Mouse (Mus musculus) neural tube, embryonic 13.5 days (tissue): ENCODE results near the gene Izumo1r. TPM values are rescaled to one million over a fixed set of nuclear protein-coding genes. Genes with fewer than 3 reads are reported as not detected.

Source experiments
- ATAC-seq: fragments of 200-750 bp; cut with Nextera tagmentation; 2 replicates; pipeline ENCODE4 v1.8.0; 2017; ENCODE audit warnings: low read depth, mild to moderate bottlenecking, moderate TSS enrichment, moderate library complexity
- H3K27ac ChIP-seq: fragments of 300-500 bp; sonication (generic); replicated peaks from 2 replicates; pipeline ENCODE4 v1.5.1; 2015; ENCODE audit warnings: moderate library complexity, mild to moderate bottlenecking, inconsistent platforms
- H3K27me3 ChIP-seq: fragments of 300-500 bp; sonication (generic); 2 replicates; pipeline ENCODE4 v1.6.1; 2015; ENCODE audit warnings: mild to moderate bottlenecking, inconsistent platforms
- H3K36me3 ChIP-seq: fragments of 300-500 bp; sonication (generic); 2 replicates; pipeline ENCODE4 v1.6.1; 2015; ENCODE audit warnings: mild to moderate bottlenecking, inconsistent platforms
- H3K4me1 ChIP-seq: fragments of 300-500 bp; sonication (generic); replicated peaks from 2 replicates; pipeline ENCODE4 v1.6.1; 2015; ENCODE audit warnings: inconsistent platforms
- H3K4me2 ChIP-seq: fragments of 300-500 bp; sonication (generic); 2 replicates; pipeline ENCODE4 v1.6.1; 2015; ENCODE audit warnings: inconsistent platforms, mild to moderate bottlenecking, moderate library complexity
- H3K4me3 ChIP-seq: fragments of 300-500 bp; sonication (generic); 2 replicates; pipeline ENCODE4 v1.5.1; 2015; ENCODE audit warnings: mild to moderate bottlenecking, inconsistent platforms
- H3K9ac ChIP-seq: fragments of 300-500 bp; sonication (generic); 2 replicates; pipeline ENCODE4 v1.6.1; 2015; ENCODE audit warnings: moderate library complexity, mild to moderate bottlenecking, inconsistent platforms
- H3K9me3 ChIP-seq: fragments of 300-500 bp; sonication (generic); 2 replicates; pipeline ENCODE4 v1.6.1; 2016; ENCODE audit warnings: inconsistent platforms
- WGBS: fragments of 180-500 bp; shearing (Covaris S2); methylation state at CpG from one replicate; pipeline ENCODE4 v1.1.7; 2015; 5-methylcytosine and 5-hydroxymethylcytosine counted together
- polyA plus RNA-seq: library from polyadenylated mRNA; unstranded; fragments of >200 nt; fragmentation: Nextera tagmentation; extraction: Ambion mirVana; gene quantifications from 2 replicates; pipeline ENCODE4 v1.2.1, GENCODE M21; 2015

Gene Izumo1r
- polyA plus RNA-seq, 1 experiment from 2014 or later: not detected

DNA sequence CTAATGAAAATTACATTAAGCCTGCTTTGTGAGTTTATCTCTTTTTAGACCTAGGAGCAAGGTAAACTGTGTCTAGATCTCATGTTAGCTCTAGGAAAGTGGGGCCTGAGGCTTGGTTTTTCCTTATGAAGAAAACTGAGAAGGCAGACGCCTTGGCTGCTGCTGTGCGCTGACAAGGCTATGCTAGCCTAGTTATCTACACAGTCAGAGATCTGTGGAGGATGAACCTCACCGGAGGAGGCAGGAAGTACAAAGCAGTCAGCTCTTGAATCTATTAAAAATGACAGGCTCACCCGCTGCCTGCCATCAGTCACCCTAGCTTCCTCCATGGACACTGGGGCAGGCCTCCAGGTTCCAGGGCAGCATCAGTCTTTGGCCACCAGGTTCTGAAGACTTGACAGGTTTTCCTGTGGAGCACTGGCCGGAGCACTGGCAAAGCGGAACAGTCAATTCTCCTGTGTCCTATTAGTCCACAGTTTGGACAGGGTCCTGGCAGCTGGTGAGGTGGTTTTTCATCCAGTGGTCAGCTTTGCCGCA lies 45.5 kb downstream of the Izumo1r start:
- Histone ChIP-seq H3K4me1 (peaks cover 10% of the 10 kb centered on the region), H3K27ac (no peak overlapping the region), H3K4me2 (no peak overlapping the region), H3K27me3 (peaks cover 53% of the 10 kb centered on the region), H3K4me3 (no peak overlapping the region), H3K9ac (no peak overlapping the region), H3K36me3 (no peaks in the 10 kb centered on the region), H3K9me3 (no peaks in the 10 kb centered on the region)
- WGBS: 82% methylated on average over 7 of the region's 7 CpGs
- no peak for ATAC-seq

GRCm38 (mm10) chr9:14856922-14857654 lies 46.7 kb downstream of the Izumo1r start:
- no peaks in the 10 kb centered on the region for H3K36me3 ChIP-seq
- no peak overlapping the region for H3K9ac ChIP-seq
- no peak for ATAC-seq
- H3K27ac ChIP-seq: no peak overlapping the region
- H3K4me2 ChIP-seq: no peak overlapping the region
- H3K4me1 ChIP-seq: peaks cover 10% of the 10 kb centered on the region
- WGBS: 48% methylated on average over 4 of the region's 4 CpGs
- peaks cover 45% of the 10 kb centered on the region for H3K27me3 ChIP-seq
- H3K9me3 ChIP-seq: peaks cover under 1% of the 10 kb centered on the region; the same call in 1 of the 2 replicates
- H3K4me3 ChIP-seq: no peak overlapping the region

- H3K27me3 ChIP-seq: peaks cover 20% of the 10 kb centered on the region
- H3K9ac ChIP-seq: no peak overlapping the region
- no peak overlapping the region for H3K27ac ChIP-seq
- 51% methylated on average over 4 of the region's 4 CpGs for WGBS
- peaks cover 9% of the 10 kb centered on the region; the same call in 1 of the 2 replicates for H3K9me3 ChIP-seq
- no peak overlapping the region for H3K4me2 ChIP-seq
- no peak overlapping the region for H3K4me3 ChIP-seq
- H3K36me3 ChIP-seq: no peaks in the 10 kb centered on the region
- H3K4me1 ChIP-seq: peaks cover 1% of the 10 kb centered on the region; the same call in 1 of the 2 replicates
- ATAC-seq: no peak
These were observed 49.2 kb downstream of the Izumo1r start for GRCm38 (mm10) chr9:14854585-14854984.

DNA sequence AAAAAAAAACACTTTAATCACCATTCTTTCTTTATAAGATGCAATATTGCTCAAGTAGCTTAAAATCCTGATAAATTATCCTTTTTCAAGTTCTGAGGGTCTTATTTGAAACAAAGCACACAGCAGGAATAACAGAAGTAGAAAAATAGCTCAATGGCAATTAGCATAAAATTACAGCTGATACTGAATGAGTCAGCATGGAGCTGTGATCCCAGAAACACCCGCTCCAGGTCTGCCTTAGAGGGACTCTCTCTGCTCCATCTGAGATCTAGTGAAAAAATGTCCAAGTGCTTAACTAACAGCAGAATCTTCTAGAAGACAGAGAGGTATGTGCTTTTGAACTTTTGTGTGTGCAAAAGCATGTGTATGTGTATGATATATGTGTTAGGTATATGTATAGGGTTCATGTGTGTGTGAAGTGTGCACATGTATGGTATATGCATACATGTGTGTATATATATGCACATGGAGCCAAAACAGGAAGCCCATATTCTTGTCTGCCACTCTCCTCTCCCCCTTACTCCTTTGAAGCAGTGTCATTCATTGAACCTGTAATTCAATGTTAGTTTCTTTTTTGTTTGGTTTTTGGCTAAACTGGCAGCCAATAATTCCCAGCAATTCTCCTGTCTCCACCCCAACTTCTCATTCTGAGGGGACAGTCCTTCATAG lies 55.3 kb downstream of the Izumo1r start:
- 78% methylated on average over 1 of the region's 1 CpGs for WGBS
- ATAC-seq: no peak
- Histone ChIP-seq H3K27me3 (no peaks in the 10 kb centered on the region), H3K9ac (no peak overlapping the region), H3K9me3 (peaks cover 9% of the 10 kb centered on the region; the same call in 1 of the 2 replicates), H3K27ac (no peak overlapping the region), H3K4me3 (no peak overlapping the region), H3K4me2 (no peak overlapping the region), H3K4me1 (no peaks in the 10 kb centered on the region), H3K36me3 (no peaks in the 10 kb centered on the region)

DNA sequence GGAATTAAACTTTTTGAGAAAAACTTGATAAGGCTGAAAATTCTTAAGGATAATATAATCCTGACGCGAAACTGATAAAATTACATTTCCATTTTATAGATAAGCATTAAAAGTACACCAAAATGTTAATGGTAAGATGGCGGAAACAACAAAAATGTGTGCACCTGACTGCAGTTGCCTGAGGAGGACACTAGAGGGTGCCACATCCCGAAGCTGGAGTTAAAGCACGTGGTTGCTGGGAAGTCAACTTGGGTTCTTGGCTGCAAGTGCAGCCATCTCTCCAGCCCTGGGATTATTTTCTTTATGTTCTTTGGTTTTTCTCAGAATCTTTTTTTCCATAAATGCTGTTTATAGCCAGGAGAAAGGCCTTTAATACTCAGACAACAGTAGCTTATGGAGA lies 57.3 kb downstream of the Izumo1r start:
- H3K27me3 ChIP-seq: no peaks in the 10 kb centered on the region
- H3K27ac ChIP-seq: no peak overlapping the region
- no peak overlapping the region for H3K4me3 ChIP-seq
- no peak overlapping the region for H3K9ac ChIP-seq
- no peak for ATAC-seq
- 51% methylated on average over 5 of the region's 5 CpGs for WGBS
- H3K9me3 ChIP-seq: 0 out of 2 replicates have a peak, but pooled peaks cover 2% of the 10 kb centered on the region
- no peaks in the 10 kb centered on the region for H3K36me3 ChIP-seq
- H3K4me1 ChIP-seq: peaks cover 4% of the 10 kb centered on the region; the same call in 1 of the 2 replicates
- H3K4me2 ChIP-seq: no peak overlapping the region

- peaks cover 12% of the 10 kb centered on the region for H3K4me1 ChIP-seq
- H3K9ac ChIP-seq: no peak overlapping the region
- no peaks in the 10 kb centered on the region for H3K36me3 ChIP-seq
- ATAC-seq: no peak
- H3K27me3 ChIP-seq: no peaks in the 10 kb centered on the region
- H3K9me3 ChIP-seq: no peaks in the 10 kb centered on the region
- WGBS: 99% methylated on average over 3 of the region's 3 CpGs
- no peak overlapping the region for H3K4me3 ChIP-seq
- H3K27ac ChIP-seq: no peak overlapping the region
- no peak overlapping the region for H3K4me2 ChIP-seq
These were observed 59.8 kb downstream of the Izumo1r start for GRCm38 (mm10) chr9:14843901-14844300.

- 94% methylated on average over 6 of the region's 6 CpGs for WGBS
- Histone ChIP-seq H3K27me3 (no peaks in the 10 kb centered on the region), H3K9ac (no peak overlapping the region), H3K4me1 (peaks cover 12% of the 10 kb centered on the region), H3K36me3 (no peaks in the 10 kb centered on the region), H3K4me3 (no peak overlapping the region), H3K27ac (no peak overlapping the region), H3K9me3 (no peaks in the 10 kb centered on the region), H3K4me2 (no peak overlapping the region)
- ATAC-seq: no peak
These were observed 60.4 kb downstream of the Izumo1r start for GRCm38 (mm10) chr9:14843311-14843857.

GRCm38 (mm10) chr9:14841878-14842761 lies 61.6 kb downstream of the Izumo1r start:
- WGBS: 79% methylated on average over 10 of the region's 10 CpGs
- H3K4me2 ChIP-seq: no peak overlapping the region
- no peaks in the 10 kb centered on the region for H3K27me3 ChIP-seq
- H3K4me3 ChIP-seq: no peak overlapping the region
- H3K4me1 ChIP-seq: peaks cover 12% of the 10 kb centered on the region
- no peak overlapping the region for H3K9ac ChIP-seq
- no peak for ATAC-seq
- H3K9me3 ChIP-seq: no peaks in the 10 kb centered on the region
- no peak overlapping the region for H3K27ac ChIP-seq
- no peaks in the 10 kb centered on the region for H3K36me3 ChIP-seq

DNA sequence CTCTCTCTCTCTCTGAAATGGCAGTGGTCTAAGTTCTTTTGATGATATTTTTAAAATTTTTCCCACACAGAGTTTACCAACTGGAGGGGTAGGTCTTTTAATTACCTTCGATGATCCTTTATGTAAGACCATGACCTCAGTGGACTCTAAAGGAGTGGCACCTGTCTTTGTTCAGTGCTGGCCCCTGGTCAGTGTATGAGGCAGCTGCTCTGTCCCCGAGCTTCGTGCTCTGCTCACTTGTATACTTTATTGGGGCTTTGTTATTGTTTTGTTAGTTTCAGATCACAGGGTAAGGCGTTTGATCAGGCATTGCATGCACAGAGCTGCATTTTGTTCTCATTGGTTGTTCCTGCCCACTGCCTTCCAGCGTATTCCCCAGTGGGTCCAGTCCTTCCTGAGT lies 63.8 kb downstream of the Izumo1r start:
- H3K27ac ChIP-seq: no peak overlapping the region
- H3K9me3 ChIP-seq: no peaks in the 10 kb centered on the region
- ATAC-seq: no peak
- H3K36me3 ChIP-seq: peaks cover 17% of the 10 kb centered on the region
- no peak overlapping the region for H3K4me2 ChIP-seq
- peaks cover 12% of the 10 kb centered on the region for H3K4me1 ChIP-seq
- no peak overlapping the region for H3K4me3 ChIP-seq
- H3K27me3 ChIP-seq: no peaks in the 10 kb centered on the region
- no peak overlapping the region for H3K9ac ChIP-seq
- WGBS: 75% methylated on average over 5 of the region's 5 CpGs

DNA sequence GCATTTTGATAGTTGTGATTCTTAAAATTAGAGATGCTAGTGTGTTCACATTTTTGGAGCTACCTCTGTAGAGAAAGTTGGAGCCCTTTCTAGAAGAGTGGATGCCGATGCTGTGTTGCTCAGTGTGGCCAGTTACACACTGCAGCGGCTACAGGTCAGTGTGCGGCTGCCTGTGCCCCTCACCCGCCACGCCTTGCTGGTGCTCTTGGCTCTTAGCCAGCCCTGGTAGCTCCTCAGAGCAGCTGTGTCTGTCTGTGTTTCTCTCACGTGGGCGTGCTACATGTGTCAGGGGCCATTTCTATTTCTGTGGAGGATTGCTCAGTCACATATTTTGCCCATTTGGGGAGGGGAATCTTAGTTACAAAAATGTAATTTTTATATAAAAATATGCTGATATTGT lies 64.2 kb downstream of the Izumo1r start:
- Histone ChIP-seq H3K27me3 (no peaks in the 10 kb centered on the region), H3K27ac (no peak overlapping the region)
- WGBS: 33% methylated on average over 7 of the region's 7 CpGs

More for the DNA sequence above, 64.2 kb downstream of the Izumo1r start:
- Histone ChIP-seq H3K4me2 (no peak overlapping the region), H3K9me3 (no peaks in the 10 kb centered on the region), H3K36me3 (peaks cover 21% of the 10 kb centered on the region), H3K9ac (no peak overlapping the region), H3K4me3 (no peak overlapping the region), H3K4me1 (peaks cover 12% of the 10 kb centered on the region)
- ATAC-seq: peak; percentile 85
